Mouse (Mus musculus) lung, postnatal 0 days (tissue): ENCODE measurements around the gene Ehmt2.

Experiments
- CTCF ChIP-seq: IDR thresholded peaks from 2 replicates; pipeline ENCODE4 v1.5.1; 2016; ENCODE audit warnings: antibody characterized with exemption, mild to moderate bottlenecking
- EP300 ChIP-seq: IDR thresholded peaks from 2 replicates; pipeline ENCODE4 v1.6.1; 2016; ENCODE audit warnings: antibody characterized with exemption, mild to moderate bottlenecking, control low read depth

DNA sequence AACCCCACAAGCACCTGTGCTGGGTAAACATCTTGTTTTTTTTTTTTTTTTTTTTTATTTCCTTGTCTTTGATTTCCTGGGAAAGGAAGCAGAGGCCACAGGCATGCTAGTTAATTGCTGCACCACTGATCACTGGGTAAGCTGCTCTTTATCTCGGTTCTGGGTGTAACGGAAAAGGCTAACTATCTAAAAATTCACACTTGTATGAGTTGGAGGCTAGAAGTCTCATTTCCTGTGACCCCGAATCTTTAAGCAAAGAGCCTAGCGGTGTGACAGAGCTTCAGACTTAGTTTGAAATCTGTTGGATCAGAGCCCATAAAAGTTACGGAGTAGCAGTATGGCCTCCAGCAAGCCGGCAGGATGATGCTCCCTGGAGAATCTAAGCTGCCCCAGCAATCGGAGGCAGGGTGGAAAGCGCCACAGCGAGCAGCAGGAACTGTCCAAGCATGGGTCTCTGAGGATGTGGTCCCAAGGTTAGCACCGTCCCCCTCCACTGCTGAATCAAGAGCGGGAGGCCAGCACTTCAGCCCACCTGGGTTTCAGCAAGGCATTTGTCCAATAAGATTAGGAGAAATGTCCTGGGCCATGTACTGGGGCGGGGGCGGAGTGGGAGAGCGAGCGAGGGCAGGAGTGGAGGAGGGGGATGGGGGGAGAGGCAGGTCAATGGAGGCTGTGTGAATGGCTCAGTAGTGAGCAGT, 43.2 kb downstream of the Ehmt2 start:
- no peak for TF ChIP-seq CTCF
- TF ChIP-seq EP300, result no peak
